Mouse (Mus musculus) hematopoietic stem cell, adult 5-6 weeks (primary cell): ENCODE data around the gene Stra6. TPM values are rescaled to one million over a fixed set of nuclear protein-coding genes. Genes with fewer than 3 reads are reported as not detected.

ENCODE experiments used
- ATAC-seq, 2 experiments: fragments of 125-278 bp in 1 of 2; replicated peaks in 1 of 2; 2 replicates each; pipeline ENCODE4 v1.8.0; 2016 to 2017; ENCODE audit warnings: inconsistent platforms in 2 of 2, mild to moderate bottlenecking in 2 of 2, moderate number of reproducible peaks in 2 of 2, low read depth in 1 of 2, moderate TSS enrichment in 1 of 2; ENCODE audit not compliant: low FRiP score in 2 of 2, poor library complexity in 2 of 2, severe bottlenecking in 2 of 2, insufficient read depth in 1 of 2, low TSS enrichment in 1 of 2
- total RNA-seq: library from RNA; stranded (forward); fragments of 172-1452, 232-1000 nt; gene quantifications from 2 replicates; pipeline ENCODE4 v1.2.3, GENCODE M21; 2017

The Stra6 gene
- total RNA-seq, 1 experiment from 2014 or later, result not detected

GRCm38 (mm10) chr9:58044828-58045227 lies 18.8 kb upstream of the Stra6 start:
- ATAC-seq, result no peak

GRCm38 (mm10) chr9:58045646-58046045 lies 17.9 kb upstream of the Stra6 start:
- ATAC-seq, result no peak

GRCm38 (mm10) chr9:58047061-58047460 lies 16.5 kb upstream of the Stra6 start:
- no peak for ATAC-seq

GRCm38 (mm10) chr9:58048621-58049020 lies 15.0 kb upstream of the Stra6 start:
- ATAC-seq, result no peak

- no peak for ATAC-seq
These were observed 14.4 kb upstream of the Stra6 start for GRCm38 (mm10) chr9:58049186-58049585.

GRCm38 (mm10) chr9:58049861-58050260 lies 13.7 kb upstream of the Stra6 start:
- no peak for ATAC-seq

- no peak for ATAC-seq
These were observed 11.7 kb upstream of the Stra6 start for GRCm38 (mm10) chr9:58051937-58052336.

- ATAC-seq, result peak; percentile 65 to 69; a peak in 3 of 4 replicates
These were observed 10.5 kb upstream of the Stra6 start for GRCm38 (mm10) chr9:58053102-58053501.

GRCm38 (mm10) chr9:58053544-58053943 lies 10.0 kb upstream of the Stra6 start:
- ATAC-seq, result no peak

GRCm38 (mm10) chr9:58054032-58054431 lies 9.6 kb upstream of the Stra6 start:
- ATAC-seq, result no peak

GRCm38 (mm10) chr9:58055666-58056065 lies 7.9 kb upstream of the Stra6 start:
- ATAC-seq, result no peak

GRCm38 (mm10) chr9:58059920-58060319 lies 3.7 kb upstream of the Stra6 start:
- ATAC-seq, result no peak

GRCm38 (mm10) chr9:58060677-58061667 lies 2.6 kb upstream of the Stra6 start:
- peak; percentile 46 to 54; a peak in 2 of 4 replicates for ATAC-seq

GRCm38 (mm10) chr9:58065532-58065931 lies 1.9 kb downstream of the Stra6 start:
- no peak for ATAC-seq

GRCm38 (mm10) chr9:58065977-58066730 lies 2.6 kb downstream of the Stra6 start:
- no peak for ATAC-seq

GRCm38 (mm10) chr9:58066731-58067095 lies 3.1 kb downstream of the Stra6 start:
- no peak for ATAC-seq

- no peak for ATAC-seq
These were observed 4.0 kb downstream of the Stra6 start for GRCm38 (mm10) chr9:58067546-58067945.

GRCm38 (mm10) chr9:58074561-58074960 lies 11.0 kb downstream of the Stra6 start:
- ATAC-seq, result no peak
